Mouse (Mus musculus) testis, postnatal 14 days (tissue): ENCODE measurements at regions not wholly inside any gene's neighbourhood (a gene's known extent, or its start where the extent isn't known, plus 50 kb on each side); places are given as distances from the start of the nearest gene placed in this dataset.

Experiments
- DNase-seq: peaks from one replicate; pipeline ENCODE4 v3.0.0; 2021; ENCODE audit warnings: low spot score

DNA sequence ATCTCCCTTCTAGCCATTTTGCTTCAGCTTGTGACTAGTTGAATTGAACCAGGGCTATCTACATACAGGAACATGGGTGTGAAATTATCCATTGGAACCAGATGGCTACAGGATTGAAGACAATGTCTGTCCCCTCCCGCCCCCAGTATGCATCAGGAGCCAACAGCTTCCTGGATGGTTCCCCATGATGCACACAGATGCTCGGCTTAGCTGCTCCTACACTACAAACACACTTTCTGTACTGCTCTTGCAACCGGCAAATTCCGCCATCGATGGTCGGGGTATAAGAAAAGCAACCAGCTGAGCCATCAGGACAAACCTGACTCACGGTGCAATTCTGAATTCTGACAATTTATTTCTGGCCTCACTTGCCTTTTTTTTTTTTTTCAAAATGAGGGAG is 258.9 kb downstream of the Tle3 start:
- DNase-seq = no peak

DNA sequence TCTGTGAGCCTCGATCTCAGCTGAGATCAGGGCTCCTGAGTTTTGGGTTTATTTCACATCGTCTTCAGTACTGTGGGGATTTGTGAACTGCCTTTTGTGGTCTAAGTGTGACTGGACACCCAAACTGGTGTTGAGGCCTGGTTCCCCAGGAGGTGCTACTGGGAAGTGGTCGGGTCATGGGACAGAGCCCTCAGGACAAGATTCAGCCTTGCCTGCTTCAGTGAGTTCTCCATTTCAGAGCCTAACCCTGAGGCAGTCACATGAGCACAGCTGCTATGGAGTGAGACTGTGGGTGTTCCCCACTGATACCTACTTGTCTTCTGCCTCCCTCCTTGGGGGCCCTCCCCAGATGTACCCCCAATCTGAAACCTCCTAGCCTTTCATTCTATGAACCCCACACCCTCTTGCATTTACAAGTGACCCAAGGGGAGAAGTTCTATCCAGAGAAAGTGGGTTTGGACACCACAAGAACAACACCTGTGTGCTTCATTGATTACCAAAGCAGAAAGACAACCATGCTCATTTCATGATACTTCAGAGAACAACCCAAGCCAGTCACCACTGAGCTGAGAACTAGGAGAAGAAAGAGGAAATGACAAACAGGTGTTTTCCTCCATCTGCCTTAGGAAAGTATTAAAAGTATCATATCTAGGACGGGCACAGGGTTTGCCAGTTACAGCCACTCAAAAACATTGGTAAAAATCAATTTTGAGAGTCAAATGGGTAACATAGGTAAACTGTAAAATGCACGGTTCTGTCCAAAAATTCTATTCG is 255.8 kb downstream of the Tle3 start:
- no peak for DNase-seq

DNA sequence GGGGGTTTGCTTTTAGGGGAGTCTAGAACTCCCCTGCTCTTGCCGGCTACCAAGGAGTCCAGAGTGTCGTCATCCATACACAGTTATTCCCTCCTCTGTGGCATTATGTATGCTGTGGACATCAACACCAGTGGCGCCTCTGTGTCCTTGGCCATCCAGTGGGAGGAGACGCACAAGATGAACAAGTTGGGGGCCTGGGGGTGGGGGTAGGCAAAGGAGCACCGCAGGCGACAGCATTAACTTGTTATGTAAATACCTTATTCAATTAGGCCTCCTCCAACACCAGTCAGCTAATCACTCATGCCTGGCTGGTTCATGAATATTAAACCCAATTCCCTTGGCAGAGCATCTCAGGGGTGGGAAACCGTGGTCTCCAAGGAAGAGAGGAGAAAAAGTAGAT is 250.8 kb downstream of the Tle3 start:
- no peak for DNase-seq

DNA sequence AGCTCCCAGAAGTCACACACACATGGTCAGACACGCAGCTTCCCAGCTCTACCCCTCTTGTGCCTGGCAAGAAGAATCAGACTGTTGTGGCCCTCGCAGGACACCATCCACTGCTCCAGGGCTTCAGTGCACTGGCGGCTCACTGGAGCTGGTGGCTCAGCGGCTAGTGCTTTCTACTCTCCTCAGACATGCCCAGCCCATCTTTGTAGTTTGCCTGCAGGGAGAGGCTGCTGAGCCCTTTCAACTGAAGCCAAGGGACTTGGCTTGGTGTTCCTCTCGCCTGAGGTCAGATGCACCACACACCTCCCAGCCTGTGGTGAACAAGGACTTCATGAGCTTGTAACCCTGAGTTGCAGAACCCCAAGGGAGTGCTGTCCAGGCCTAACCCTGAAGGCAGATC is 249.8 kb downstream of the Tle3 start:
- no peak for DNase-seq

DNA sequence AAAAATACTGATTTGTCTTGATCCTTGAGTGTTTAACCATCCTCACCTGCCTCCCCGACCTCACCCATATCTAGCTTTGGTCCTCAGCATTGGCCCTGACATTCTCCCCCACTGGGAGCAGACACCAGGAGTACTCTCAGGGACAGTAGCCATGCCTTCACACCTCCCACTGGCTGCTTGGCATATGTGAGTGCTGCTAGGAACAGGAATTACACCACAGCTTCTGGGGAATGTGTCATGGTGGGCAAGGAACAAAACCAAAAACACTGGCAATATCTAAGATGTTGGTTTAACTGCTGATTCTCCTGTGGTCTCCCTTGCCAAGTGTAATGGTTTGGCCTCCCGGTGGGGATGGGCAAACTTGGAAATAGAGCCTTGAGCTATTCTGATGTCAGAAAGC is 248.6 kb downstream of the Tle3 start:
- DNase-seq = no peak

DNA sequence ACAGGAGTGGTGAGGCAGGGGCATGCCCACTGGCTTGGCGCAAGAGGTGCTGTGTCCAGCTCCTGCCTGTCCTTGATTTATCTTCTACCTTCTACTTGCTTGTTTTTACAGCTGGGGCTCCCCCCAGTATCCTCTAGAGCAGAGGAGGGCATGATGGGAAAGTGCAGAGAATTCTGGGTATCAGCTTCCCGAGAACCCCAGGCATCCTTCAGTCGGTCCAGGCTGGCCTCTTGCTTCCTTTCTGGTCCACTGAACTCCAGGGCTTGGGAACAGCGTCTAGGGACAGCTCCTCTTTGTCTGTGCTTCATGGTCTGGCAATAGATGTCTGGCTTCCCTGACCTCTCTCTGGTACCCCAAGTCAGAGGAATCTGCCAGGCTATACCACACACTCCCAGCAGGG is 247.9 kb downstream of the Tle3 start:
- DNase-seq = no peak

DNA sequence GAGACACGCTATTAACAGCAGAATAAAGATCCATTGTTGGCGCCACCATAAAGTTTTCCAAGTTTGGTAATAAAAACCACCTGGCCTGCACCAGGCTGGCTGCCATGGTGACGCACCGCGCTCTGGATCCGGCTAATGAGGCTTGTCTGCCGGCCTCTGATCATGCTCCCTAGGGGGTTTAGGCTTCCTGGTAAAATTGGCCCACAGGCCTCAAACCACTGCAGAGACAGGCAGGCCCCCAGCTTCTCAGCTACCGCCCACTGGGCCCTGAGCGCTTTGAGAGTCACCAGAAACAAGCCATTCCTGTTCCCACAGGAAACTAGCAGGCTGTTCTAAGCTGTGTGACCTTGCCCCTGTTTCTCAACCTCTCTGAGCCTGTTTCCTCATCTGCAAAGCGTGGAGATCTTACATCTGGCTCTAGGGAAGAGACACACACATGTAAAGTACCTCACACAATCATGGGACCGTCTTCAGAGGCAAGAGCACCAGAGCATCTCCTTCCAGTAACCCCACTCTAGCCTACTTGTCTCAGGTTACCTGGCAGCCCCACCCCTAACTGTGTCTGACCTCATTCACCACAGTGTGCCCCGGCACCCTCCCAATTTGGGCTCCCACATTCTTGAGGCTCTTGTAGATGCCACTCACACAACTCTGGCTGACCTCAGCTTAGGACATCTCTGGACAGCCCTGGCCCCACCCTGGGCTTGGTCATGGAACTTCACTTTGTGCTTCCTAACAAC is 246.5 kb downstream of the Tle3 start:
- DNase-seq = no peak

DNA sequence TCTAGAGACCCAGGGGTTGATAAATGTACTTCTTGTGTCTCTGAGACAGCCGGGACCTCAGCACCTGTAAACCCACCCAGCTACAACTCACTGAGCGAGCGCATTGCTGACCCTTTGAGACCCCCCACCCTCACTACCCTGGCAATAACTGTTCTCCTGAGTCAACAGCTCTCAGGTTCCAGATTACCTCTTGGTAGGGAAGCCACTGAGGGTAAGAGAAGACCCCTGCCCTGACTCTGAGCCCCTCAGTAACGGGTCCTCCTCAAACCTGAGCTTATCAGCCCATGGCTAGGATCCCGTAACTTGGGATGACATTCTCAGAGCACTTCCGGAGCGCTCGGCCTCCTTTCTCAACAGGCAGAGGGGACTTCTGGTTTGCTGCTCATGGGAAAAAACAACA is 245.8 kb downstream of the Tle3 start:
- DNase-seq = no peak

DNA sequence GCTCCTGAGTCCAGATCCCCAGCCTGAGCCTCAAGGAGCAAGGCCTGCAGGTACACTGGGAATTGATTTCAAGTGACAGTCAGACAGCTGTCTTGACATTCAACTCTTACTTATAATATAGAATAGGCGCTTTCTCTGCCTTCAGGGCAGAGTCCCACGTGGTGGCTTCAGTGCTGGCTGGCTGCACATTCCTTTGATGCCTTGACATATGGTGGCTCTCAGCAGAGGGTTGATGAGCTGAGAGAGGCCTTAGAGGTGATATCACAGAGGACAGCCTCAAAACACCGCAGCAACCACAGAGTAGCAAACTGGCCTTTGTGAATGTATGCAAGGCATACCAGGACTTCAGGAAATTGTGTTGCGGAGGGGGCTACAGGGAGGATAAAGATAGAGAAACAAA is 243.4 kb downstream of the Tle3 start:
- DNase-seq = no peak

DNA sequence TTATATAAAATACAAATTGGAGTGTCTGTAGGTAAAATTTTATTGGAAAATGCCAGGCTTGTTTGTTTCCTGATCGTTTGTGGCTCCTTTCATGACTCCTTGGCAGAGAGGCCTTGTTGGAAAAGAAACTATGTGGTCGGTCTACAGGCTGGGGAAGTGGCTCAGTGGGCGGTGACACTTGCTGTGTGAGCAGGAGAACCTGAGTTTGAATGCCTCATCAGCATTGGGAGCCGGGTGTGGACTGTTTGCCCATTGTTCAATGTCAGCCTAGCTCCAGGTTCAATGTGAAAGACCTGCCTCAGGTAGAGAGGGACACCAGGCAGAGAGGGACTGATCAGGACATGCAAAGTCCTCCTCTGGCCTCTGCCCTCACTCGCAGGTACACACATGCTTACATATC is 235.4 kb downstream of the Tle3 start:
- no peak for DNase-seq

DNA sequence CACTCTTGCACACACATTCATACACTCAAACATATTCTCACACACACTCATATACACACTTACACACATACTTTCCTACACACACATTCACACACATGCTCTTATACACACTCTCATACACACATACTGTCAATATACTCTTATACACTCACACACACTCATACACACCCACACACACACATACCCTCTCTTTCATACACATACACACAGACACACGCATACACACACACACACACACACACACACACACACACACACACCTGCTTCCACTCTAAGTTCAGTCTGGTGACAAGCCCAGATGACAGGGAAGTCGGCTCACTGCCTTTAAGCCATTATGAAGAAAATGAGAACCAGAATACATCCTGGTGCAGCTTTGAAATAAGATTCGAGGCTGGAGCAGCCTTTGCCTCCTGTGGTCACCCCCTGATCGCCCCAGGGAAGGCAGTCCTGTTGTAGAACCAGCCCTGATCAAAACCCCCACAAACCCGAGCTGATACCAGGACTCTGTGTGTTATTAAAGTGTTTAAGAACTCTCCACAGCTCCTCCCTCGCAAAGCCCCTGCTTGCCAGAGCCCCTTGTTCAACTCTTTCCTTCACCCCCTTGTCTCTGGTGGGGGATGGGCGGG is 230.3 kb downstream of the Tle3 start:
- DNase-seq = no peak

DNA sequence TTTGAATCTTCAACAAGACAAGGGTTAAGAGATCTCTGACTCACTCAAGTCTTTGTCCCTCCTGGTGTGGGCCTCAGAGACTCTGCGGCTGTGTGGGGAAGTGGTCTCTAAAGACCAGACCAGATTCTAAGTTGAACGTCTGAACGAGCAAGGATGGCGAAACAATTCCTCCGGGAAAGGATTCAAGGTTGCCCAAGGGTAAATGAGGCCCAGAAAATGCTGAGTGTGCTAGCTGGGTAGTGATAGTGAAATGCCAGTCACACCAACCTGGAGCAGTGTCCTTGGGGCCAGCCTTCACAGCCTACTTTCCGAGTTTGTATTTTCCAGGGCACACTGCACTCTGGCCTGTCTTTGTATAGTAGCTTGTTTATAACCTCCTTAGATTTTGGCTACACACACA is 229.7 kb downstream of the Tle3 start:
- peak; percentile 15 for DNase-seq

DNA sequence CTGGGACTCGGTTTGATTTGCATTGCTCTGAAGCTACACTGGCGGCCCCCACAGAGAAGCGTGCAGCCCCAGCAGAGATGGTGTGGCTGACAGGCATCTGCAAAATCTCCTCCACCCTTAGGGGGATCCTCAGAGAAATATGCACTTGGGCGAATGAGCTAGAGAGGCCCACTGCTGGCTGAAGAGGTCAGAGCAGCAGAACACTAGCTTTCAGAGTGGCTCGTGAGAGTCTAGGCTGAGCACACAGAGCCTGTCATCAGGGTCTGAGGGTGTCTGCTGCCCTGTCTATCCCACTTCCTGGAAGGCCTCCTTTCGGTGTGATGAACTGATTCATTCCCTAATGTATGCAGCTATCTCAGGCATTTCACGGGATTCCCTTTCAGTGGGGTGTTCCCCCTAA is 225.1 kb downstream of the Tle3 start:
- no peak for DNase-seq

DNA sequence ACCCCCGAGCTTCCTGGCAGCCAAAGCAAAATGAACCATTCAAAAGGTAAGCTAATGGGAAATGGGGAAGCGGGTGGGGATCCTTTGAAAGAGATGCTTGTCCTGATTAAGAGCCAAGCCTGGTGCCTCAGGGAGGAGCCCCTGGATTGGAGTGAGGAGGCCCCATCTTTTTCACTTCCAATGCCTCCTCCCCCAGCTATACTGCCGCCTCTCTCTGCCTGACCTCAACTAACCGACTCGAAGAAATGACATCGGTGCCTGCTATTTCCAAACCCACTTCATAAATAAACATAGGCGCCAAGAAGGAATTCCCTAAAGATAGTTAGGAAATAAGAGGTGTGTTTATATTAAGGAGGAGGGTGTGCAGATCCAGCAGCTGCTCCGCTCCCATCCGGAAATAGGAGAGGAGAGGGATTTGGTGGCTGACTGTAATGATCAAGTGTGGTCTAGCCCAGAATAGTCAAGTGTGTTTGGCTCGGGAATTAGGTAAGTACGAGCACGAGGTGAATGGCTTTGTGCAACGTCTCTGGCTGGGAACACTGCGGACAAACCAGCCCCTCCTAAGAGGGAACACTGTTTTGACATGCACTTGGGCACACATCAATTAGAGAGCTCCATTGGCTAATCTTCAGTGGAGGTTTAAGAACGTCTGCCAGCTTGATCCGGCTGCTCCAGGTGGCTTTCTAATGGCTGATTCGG is 224.4 kb downstream of the Tle3 start:
- no peak for DNase-seq

DNA sequence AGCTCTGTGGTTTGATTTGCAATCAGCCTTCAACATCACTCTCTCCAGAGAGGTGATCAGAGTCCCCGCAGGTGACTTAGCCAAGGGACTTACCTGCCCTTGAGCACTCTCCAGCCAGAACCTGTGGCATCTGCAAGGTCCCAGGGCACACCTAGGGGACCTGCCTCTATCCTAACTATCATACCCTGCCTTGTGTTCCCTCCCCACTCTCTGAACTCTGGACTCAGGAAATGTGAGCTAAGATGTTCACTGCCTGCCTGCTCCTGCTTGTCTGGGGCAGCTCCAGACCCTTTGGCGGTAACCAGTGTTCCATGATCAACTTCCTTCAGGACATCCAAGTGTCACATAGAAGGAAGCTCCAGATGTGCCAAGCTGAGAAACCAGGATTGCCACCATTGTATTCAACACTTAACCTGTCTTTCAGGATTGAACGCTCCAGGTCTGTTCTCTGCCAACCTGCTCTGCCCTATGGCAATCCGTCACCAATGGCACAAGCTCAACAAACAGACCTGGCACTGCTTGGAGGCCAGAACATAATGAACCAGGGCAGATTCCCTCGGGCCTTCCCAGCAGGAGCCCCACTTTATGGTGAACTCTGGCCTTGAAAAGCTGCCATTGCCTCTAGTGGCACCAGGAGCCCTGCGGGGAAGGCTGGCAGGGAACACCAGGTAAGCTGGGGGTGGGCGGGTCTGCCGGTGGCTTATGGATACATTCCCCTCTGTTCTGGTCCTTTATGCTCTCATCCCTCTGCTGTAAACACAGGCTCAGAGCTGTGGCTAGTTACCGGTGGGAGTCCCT is 223.2 kb downstream of the Tle3 start:
- peak; percentile 27 for DNase-seq

DNA sequence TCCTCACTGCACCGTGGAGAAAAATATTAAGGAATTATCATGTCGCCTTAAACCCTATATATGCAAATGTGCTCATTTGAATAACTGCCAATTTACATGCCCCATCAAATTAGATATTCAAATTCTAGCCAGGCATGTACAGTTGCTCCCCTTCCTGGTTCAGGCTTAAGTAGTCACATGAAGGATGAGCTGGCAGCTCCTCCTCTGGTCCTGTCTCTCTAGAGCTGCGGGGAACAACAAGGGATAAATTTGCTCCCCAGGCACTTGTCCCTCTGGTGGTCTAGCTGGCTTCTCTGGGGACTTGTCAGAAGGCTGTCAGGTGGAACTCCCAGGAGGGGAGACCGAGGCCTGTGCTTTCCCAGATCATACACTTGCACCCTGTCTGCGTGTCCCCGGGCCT is 221.8 kb downstream of the Tle3 start:
- no peak for DNase-seq

DNA sequence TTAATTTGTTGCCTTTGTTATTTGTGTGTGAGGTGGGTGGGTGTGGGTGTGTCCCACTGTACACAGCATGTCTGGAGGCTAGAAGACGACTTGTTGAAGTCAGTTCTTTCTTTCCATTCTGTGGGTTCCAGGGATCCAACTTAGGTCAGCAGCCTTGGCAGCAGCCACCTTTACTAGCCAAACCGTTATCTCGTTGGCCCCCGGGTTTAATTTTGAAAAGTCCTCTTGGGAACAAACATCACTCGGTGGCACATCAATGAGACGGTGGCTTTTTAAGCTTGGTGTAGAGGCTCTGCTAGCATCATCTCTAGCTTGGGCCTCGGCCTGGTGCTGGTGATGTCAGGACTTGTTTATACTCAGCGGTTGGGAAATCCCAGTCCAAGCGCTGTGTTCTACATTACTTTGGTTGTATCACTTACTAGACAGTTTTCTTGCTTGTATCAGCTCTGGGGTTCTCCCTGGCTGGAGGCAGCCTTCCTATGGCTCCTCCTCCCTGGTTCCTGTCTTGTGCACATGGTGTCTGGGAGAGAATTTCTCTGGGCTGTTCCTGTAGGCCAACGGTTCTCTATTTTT is 217.6 kb downstream of the Tle3 start:
- DNase-seq = no peak

DNA sequence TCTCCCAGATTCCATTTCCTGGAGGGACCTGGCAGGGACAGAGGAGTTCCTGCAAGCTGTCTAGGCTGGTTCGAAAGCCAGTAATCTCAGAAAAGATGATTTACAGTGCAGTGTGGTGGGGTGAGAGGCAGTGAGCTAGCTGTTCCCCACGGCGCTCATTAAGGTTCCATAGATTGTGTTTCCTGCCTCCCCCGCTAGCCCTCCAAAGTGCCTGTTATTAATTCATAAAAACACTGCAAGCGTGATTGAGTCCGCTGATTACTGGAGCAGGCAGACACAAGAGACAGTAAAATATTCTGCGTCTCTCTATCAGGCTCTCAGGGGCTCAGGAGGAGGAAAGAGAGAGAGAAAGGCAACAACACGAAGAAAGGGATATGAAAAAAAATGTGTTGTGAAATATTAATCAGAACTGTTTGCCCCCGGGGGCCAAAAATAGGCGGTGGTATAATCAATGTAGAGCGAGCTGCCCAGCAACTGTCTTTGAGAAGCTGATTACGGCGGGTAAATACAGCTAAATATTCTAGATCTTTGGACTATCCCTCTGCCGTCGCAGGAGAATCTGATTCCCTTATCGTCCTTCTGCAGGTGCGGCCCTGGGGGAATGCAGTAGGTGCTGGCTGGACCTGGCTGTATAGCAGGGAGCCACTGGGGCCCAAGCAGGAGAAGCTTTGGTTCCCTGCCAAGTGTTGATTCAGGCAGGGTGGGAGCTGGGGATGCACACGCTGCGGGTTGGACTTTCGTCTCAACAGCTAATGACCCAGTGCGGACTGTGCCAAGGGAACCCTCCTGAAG is 211.3 kb downstream of the Tle3 start:
- no peak for DNase-seq

DNA sequence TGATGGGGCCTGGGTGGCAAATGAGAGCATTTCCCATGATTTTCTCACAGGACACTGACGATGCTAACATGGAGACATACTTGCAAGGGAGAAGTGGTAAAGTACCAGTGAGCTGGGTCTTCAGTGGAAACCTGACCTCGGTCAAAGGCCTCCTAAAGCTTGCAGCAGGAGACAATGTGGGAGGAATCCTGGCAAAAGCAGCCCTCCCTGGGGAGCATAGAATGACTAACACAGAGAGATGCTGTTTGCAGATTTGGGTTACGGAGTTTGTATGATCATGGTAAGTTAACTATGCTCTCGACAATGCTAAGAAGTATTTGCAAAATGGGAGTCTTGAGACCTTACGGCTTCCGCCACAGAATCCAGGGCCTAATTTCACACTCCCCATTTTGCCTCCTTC is 208.9 kb downstream of the Tle3 start:
- no peak for DNase-seq

DNA sequence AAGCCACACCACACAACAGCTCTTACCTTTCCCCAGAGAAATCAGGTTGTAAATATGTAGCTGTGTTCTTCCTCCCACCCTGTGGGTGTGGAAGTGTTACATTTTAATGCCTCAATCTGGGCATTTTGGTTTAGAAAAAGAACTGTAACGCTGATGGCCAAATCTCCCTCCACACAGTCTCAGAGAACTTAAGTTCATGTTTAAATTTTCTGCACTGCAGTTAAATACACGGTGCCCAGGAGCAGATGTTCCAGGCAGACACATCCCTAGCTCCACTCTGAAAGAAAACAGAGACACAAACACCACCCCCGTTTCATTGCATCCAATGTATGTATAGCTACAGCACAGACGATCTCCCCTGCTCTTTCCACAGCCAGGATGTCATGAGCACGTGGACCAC is 206.1 kb downstream of the Tle3 start:
- DNase-seq = no peak
